Mouse (Mus musculus) retina, postnatal 7 days (tissue): ENCODE results near the gene Gm5936.
"Not testable (repeated sequence)": the region's sequence is repeated elsewhere in the genome, so short reads cannot be mapped to it uniquely, and the experiment has no call there.

Source experiments
- DNase-seq: peaks from one replicate; pipeline ENCODE4 v3.0.0-alpha.2; 2012; ENCODE audit warnings: low read depth, low spot score

Gene Gm5936

GRCm38 (mm10) chrX:74836842-74837522, at the start of gene Gm5936:
Gm5936 (plus strand) TSS chrX:74837196.
- DNase-seq, result not testable (repeated sequence)

GRCm38 (mm10) chrX:74856104-74856503, 19.1 kb downstream of the Gm5936 start:
- not testable (repeated sequence) for DNase-seq

GRCm38 (mm10) chrX:74880123-74880522, 43.1 kb downstream of the Gm5936 start:
- not testable (repeated sequence) for DNase-seq
